Mouse (Mus musculus): Measurements from ENCODE around the gene Psmc1. TPM values are rescaled to one million over a fixed set of nuclear protein-coding genes. Genes with fewer than 3 reads are reported as not detected.

Psmc1 gene
- polyA plus RNA-seq, 2 experiments: 66.9 to 148 TPM

DNA sequence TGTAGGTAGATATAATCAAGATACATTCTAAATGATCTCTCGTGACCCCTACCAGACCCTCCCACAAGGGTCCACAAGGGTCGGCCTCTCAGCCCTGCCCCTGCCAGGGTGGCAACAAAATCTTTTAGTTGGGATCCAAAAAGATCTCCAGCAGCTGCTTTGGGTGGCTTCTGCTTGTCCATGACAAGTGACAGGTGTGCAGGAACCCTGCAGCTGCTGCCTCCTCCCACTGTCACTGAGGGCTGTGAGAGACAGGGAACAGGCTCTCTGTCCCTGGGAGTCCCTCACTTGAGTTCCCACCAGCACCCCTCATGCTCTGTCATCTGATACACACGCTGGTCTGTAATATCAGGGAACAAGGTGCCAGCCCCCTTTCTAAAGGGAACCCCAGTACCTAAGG, 8.3 kb upstream of the Psmc1 start:
- DNase-seq (ENCODE audit: low read depth in 3 of 3, low spot score in 3 of 3) (no peak), ATAC-seq (ENCODE audit: insufficient read depth) (no peak)
- no peak overlapping the region for H3K4me3 ChIP-seq (ENCODE audit: insufficient read depth in 1 of 2, low read depth in 2 of 2, low read length in 2 of 2)
- H3K9ac ChIP-seq (replicated peaks): no peak overlapping the region
- H3K27ac ChIP-seq: no peak overlapping the region
- TF ChIP-seq EP300 (IDR thresholded peaks at IDR 0.05; ENCODE audit: low read depth) (no peak), CTCF (IDR thresholded peaks at IDR 0.05; ENCODE audit: low read depth) (no peak)
- H3K36me3 ChIP-seq (replicated peaks; ENCODE audit: control insufficient read depth, insufficient read depth, low read depth): no peaks in the 10 kb centered on the region
- no peaks in the 10 kb centered on the region for H3K27me3 ChIP-seq (ENCODE audit: control insufficient read depth, insufficient read depth, low read length)
- H3K4me1 ChIP-seq (replicated peaks; ENCODE audit: control insufficient read depth in 2 of 2, insufficient read depth in 2 of 2, low read length in 1 of 2): 0 out of 4 replicates have a peak, but pooled peaks cover 0 to under 1% of the 10 kb centered on the region in 2 experiments
- H3K4me2 ChIP-seq (ENCODE audit: low read depth): no peak overlapping the region
- H3K9me3 ChIP-seq (ENCODE audit: control insufficient read depth, low read length): no peaks in the 10 kb centered on the region
- WGBS (ENCODE audit: insufficient replicate concordance): 41% methylated on average over 3 of the region's 3 CpGs

DNA sequence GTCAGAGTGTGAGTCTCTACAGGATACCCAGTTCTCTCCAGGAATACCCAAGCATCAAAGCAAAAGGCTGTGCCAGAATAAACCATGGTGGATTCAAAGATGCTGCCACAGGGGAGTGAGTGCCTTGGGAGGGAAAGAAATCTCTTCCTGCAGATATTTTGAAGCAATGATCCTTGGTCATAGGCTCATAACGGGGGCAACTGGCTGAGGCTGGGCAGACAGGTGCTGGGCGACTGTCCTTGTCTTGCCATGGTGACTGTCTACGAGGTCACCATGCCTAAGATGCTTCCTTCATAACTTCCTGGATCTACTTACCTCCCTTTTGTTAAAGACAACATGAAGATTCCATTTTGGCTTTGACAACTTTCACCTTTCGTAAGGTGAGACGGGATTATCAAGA, 5.4 kb upstream of the Psmc1 start:
- no peaks in the 10 kb centered on the region for H3K27me3 ChIP-seq (ENCODE audit: control insufficient read depth, insufficient read depth, low read length)

DNA sequence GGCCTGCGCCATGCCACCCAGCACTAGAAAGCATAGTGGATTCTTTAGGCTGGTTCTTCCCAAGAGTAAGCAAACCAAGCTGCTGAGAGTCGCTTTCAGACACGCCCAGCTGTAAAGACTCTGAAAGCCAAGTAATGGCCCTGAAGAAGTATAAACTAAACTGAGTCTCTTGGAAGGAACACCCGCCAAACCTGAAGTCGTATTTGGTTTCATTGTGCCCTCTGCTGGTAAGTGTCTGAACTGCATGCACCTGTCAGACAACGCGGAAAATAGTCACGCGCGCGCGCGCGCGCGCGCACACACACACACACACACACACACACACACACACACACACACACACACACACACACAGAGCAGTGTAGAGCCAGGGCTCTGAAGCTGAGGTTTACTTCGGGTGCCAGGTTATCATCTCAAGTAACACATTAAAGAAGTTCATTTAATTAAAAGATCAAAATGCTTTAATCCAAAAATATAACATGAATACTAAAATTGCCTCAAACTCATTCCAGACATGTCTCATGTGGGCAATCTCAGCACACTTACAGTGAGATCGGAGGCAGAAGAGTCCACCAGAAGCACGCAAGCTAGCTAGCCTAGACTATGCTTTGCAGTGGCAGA, 3.6 kb upstream of the Psmc1 start:
- Histone ChIP-seq H3K4me1 (replicated peaks; ENCODE audit: control insufficient read depth in 2 of 2, insufficient read depth in 2 of 2, low read length in 1 of 2) (peaks cover 4 to 12% of the 10 kb centered on the region in 2 experiments), H3K9me3 (ENCODE audit: control insufficient read depth, low read length) (no peaks in the 10 kb centered on the region), H3K4me2 (ENCODE audit: low read depth) (0 out of 2 replicates have a peak overlapping the region, but pooled peaks have one; percentile 5), H3K9ac (replicated peaks) (no peak overlapping the region), H3K27me3 (ENCODE audit: control insufficient read depth, insufficient read depth, low read length) (no peaks in the 10 kb centered on the region), H3K27ac (no peak overlapping the region), H3K36me3 (replicated peaks; ENCODE audit: control insufficient read depth, insufficient read depth, low read depth) (no peaks in the 10 kb centered on the region), H3K4me3 (ENCODE audit: insufficient read depth in 1 of 2, low read depth in 2 of 2, low read length in 2 of 2) (no peak overlapping the region)
- TF ChIP-seq CTCF (IDR thresholded peaks at IDR 0.05; ENCODE audit: low read depth) (peak; percentile 86), EP300 (IDR thresholded peaks at IDR 0.05; ENCODE audit: low read depth) (no peak)
- 10% methylated on average over 20 of the region's 20 CpGs for WGBS (ENCODE audit: insufficient replicate concordance)
- ATAC-seq (ENCODE audit: insufficient read depth) (no peak), DNase-seq (ENCODE audit: low read depth in 3 of 3, low spot score in 3 of 3) (peak; percentile 40 to 53 (median 45))

More for the DNA sequence above, 5.4 kb upstream of the Psmc1 start:
- Histone ChIP-seq H3K4me3 (ENCODE audit: insufficient read depth in 1 of 2, low read depth in 2 of 2, low read length in 2 of 2) (no peak overlapping the region), H3K9me3 (ENCODE audit: control insufficient read depth, low read length) (no peaks in the 10 kb centered on the region), H3K9ac (replicated peaks) (no peak overlapping the region), H3K36me3 (replicated peaks; ENCODE audit: control insufficient read depth, insufficient read depth, low read depth) (no peaks in the 10 kb centered on the region), H3K27ac (no peak overlapping the region), H3K4me1 (replicated peaks; ENCODE audit: control insufficient read depth in 2 of 2, insufficient read depth in 2 of 2, low read length in 1 of 2) (peaks cover 0 to 7% of the 10 kb centered on the region in 2 experiments; a peak in 1 of 4 replicates), H3K4me2 (ENCODE audit: low read depth) (no peak overlapping the region)
- ATAC-seq (ENCODE audit: insufficient read depth): no peak
- no peak for TF ChIP-seq EP300 (IDR thresholded peaks at IDR 0.05; ENCODE audit: low read depth)
- TF ChIP-seq CTCF (IDR thresholded peaks at IDR 0.05; ENCODE audit: low read depth): no peak
- WGBS (ENCODE audit: insufficient replicate concordance): 64% methylated on average over 5 of the region's 5 CpGs
- no peak for DNase-seq (ENCODE audit: low read depth in 3 of 3, low spot score in 3 of 3)

DNA sequence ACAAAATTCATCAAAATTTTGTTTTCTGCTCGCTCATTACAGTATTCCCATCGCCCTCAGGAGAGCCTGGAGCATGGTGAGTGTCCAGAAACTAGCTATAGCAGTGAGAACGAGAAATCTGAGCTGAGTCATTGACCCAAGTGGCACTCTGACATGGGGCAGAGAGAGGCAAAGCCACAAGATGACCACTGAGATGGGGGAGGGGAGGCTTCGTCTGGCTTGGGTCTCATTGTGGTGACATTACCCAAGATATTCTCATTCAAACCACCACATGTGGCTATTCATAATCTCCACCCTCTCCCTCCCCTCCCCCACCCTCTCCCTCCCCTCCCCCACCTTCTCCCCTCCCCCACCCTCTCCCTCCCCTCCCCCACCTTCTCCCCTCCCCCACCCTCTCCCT, 2.5 kb upstream of the Psmc1 start:
- H3K9me3 ChIP-seq (ENCODE audit: control insufficient read depth, low read length): no peaks in the 10 kb centered on the region

DNA sequence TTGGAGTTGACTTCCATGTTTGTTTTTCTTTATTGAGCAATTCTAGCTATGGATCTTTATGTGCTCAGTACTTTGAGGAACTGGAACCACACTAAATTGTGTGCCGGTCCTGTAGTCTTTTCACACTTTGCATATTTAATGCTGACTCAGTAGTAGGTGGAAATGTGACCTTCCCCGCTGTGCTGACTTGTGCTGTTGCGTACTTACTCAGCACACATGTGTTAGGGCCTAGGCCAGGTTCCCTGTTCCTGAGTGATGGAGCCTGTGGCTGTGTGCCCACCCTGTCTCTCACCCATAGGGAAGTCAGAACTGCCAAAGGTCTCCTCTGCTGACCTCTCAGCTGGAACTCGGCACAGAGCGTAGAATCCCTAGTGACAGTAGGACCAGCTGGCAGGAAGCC, 6.0 kb downstream of the Psmc1 start:
- H3K36me3 ChIP-seq (replicated peaks; ENCODE audit: control insufficient read depth, insufficient read depth, low read depth): peaks cover 88% of the 10 kb centered on the region
- no peak overlapping the region for H3K27ac ChIP-seq
- H3K9me3 ChIP-seq (ENCODE audit: control insufficient read depth, low read length): no peaks in the 10 kb centered on the region
- H3K4me3 ChIP-seq (ENCODE audit: insufficient read depth in 1 of 2, low read depth in 2 of 2, low read length in 2 of 2): no peak overlapping the region
- no peaks in the 10 kb centered on the region for H3K27me3 ChIP-seq (ENCODE audit: control insufficient read depth, insufficient read depth, low read length)
- DNase-seq (ENCODE audit: low read depth in 3 of 3, low spot score in 3 of 3): no peak
- no peak overlapping the region for H3K9ac ChIP-seq (replicated peaks)
- peaks cover 4 to 5% of the 10 kb centered on the region in 2 experiments for H3K4me1 ChIP-seq (replicated peaks; ENCODE audit: control insufficient read depth in 2 of 2, insufficient read depth in 2 of 2, low read length in 1 of 2)
- WGBS (ENCODE audit: insufficient replicate concordance): 83% methylated on average over 5 of the region's 5 CpGs
- no peak overlapping the region for H3K4me2 ChIP-seq (ENCODE audit: low read depth)
- TF ChIP-seq EP300 (IDR thresholded peaks at IDR 0.05; ENCODE audit: low read depth) (no peak), CTCF (IDR thresholded peaks at IDR 0.05; ENCODE audit: low read depth) (no peak)
- ATAC-seq (ENCODE audit: insufficient read depth): 0 out of 2 replicates have a peak, but pooled peaks have one; percentile 15

More for the DNA sequence above, 2.5 kb upstream of the Psmc1 start:
- no peaks in the 10 kb centered on the region for H3K27me3 ChIP-seq (ENCODE audit: control insufficient read depth, insufficient read depth, low read length)
- no peak overlapping the region for H3K27ac ChIP-seq
- peaks cover 8% of the 10 kb centered on the region for H3K36me3 ChIP-seq (replicated peaks; ENCODE audit: control insufficient read depth, insufficient read depth, low read depth)
- peaks cover 4 to 13% of the 10 kb centered on the region in 2 experiments for H3K4me1 ChIP-seq (replicated peaks; ENCODE audit: control insufficient read depth in 2 of 2, insufficient read depth in 2 of 2, low read length in 1 of 2)
- no peak for DNase-seq (ENCODE audit: low read depth in 3 of 3, low spot score in 3 of 3)
- ATAC-seq (ENCODE audit: insufficient read depth): no peak
- H3K9ac ChIP-seq (replicated peaks): no peak overlapping the region
- H3K4me2 ChIP-seq (ENCODE audit: low read depth): no peak overlapping the region
- H3K4me3 ChIP-seq (ENCODE audit: insufficient read depth in 1 of 2, low read depth in 2 of 2, low read length in 2 of 2): no peak overlapping the region
- TF ChIP-seq EP300 (IDR thresholded peaks at IDR 0.05; ENCODE audit: low read depth) (no peak), CTCF (IDR thresholded peaks at IDR 0.05; ENCODE audit: low read depth) (no peak)
- WGBS (ENCODE audit: insufficient replicate concordance): 37% methylated on average over 4 of the region's 4 CpGs
